ENCODE assay signal across 23 mouse cellular contexts in the genomic region with DNA sequence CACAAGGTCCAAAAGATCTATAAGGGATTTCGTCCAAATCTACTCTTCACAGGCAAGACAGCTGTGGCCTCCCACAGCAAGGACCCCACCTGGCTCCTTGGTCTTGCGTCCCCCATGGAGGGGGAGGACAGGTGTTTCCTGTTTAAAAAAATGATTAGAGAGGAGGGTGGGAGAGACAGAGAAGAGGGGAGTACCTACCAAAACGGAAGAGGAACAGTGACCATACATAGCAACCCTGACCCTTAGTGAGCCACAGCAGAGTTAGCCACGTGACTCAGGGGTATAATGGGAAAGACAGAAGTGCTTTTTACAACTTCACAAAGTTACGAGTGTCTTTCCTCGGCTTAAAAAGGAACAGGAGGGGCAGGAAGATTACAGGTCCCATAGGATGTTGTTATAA. TPM values are rescaled to one million over a fixed set of nuclear protein-coding genes. Genes with fewer than 3 reads are reported as not detected.
DNase-seq lines count a peak whose midpoint lies in the region; ATAC-seq and TF ChIP-seq lines count a peak whose summit lies in the region.
"Had no signal": no experiment of that assay in that cellular context is flagged by ENCODE, and none has a peak within 500 bp of the region (broad histone marks: within the 10 kb centered on the region; RNA-seq: fewer than 3 reads in every experiment).

No protein-coding gene starts in this region.

- H3K9ac ChIP-seq in hindbrain, postnatal 0 days (replicated peaks; ENCODE audit: low read length): no peak overlapping the region
- H3K9ac ChIP-seq: heart, embryonic 13.5 days; liver, embryonic 12.5 days; lung, embryonic 14.5 days; neural tube, embryonic 12.5 days had no signal

- no peak for TF ChIP-seq CTCF in hindbrain, postnatal 0 days (IDR thresholded peaks at IDR 0.05; ENCODE audit: low read depth)

- H3K4me3 ChIP-seq in hindbrain, postnatal 0 days (ENCODE audit: low read length): no peak overlapping the region
- H3K4me3 ChIP-seq: embryonic facial prominence, embryonic 10.5 days; heart, embryonic 13.5 days; liver, embryonic 12.5 days; neural tube, embryonic 12.5 days had no signal

- WGBS in hindbrain, postnatal 0 days: 70% methylated on average over 6 of the region's 6 CpGs

- H3K27ac ChIP-seq in hindbrain, postnatal 0 days: no peak overlapping the region
- H3K27ac ChIP-seq: embryonic facial prominence, embryonic 10.5 days; heart, embryonic 13.5 days; liver, embryonic 12.5 days; neural tube, embryonic 12.5 days; stomach, postnatal 0 days had no signal

- no peak overlapping the region for H3K4me2 ChIP-seq in hindbrain, postnatal 0 days (ENCODE audit: low read depth, low read length)
- H3K4me2 ChIP-seq: heart, embryonic 13.5 days; liver, embryonic 12.5 days; lung, embryonic 14.5 days; midbrain, embryonic 11.5 days; neural tube, embryonic 12.5 days had no signal

- DNase-seq in A20 (ENCODE audit: low read depth, low spot score): peak; percentile 87
- DNase-seq in B cell, adult 2 months: peak; percentile 55 to 58
- DNase-seq in thymus, postnatal 14 days: peak; percentile 48
- no peak for DNase-seq in yolk sac, embryonic 10.5 days (ENCODE audit: low spot score)
- no peak for DNase-seq in hindbrain, postnatal 0 days (ENCODE audit: low spot score)
- DNase-seq in left cerebral cortex, adult 8-10 months (ENCODE audit: low spot score in 2 of 2): no peak
- DNase-seq: adrenal gland, postnatal 14 days; cerebellum, adult 18-20 months; kidney, adult 18-20 months; kidney, postnatal 10 days; lung, embryonic 14.5 days; lung, postnatal 36 days; right cerebral cortex, adult 18-20 months had no signal

- H3K9me3 ChIP-seq in hindbrain, postnatal 0 days (ENCODE audit: low read length): no peaks in the 10 kb centered on the region
- H3K9me3 ChIP-seq: embryonic facial prominence, embryonic 10.5 days; G1E; heart, embryonic 13.5 days; liver, embryonic 12.5 days; neural tube, embryonic 12.5 days had no signal

- no peaks in the 10 kb centered on the region for H3K36me3 ChIP-seq in hindbrain, postnatal 0 days (ENCODE audit: insufficient read depth, low read length)
- H3K36me3 ChIP-seq: embryonic facial prominence, embryonic 10.5 days; G1E; heart, embryonic 13.5 days; liver, embryonic 12.5 days; neural tube, embryonic 12.5 days had no signal

- H3K27me3 ChIP-seq in hindbrain, postnatal 0 days (ENCODE audit: insufficient read depth, low read length): no peaks in the 10 kb centered on the region
- H3K27me3 ChIP-seq: heart, embryonic 13.5 days; liver, embryonic 12.5 days; neural tube, embryonic 12.5 days had no signal

- ATAC-seq in megakaryocyte progenitor cell, adult 5-6 weeks (replicated peaks; ENCODE audit: poor library complexity): peak; percentile 66
- ATAC-seq in hindbrain, postnatal 0 days: no peak
- ATAC-seq: activated CD4-positive, CD25-positive, alpha-beta regulatory T cell, adult 4 months; CD4-positive, CD25-positive, alpha-beta regulatory T cell, adult 4 months; liver, embryonic 12.5 days had no signal

- no peaks in the 10 kb centered on the region for H3K4me1 ChIP-seq in hindbrain, postnatal 0 days (ENCODE audit: insufficient read depth, low read length)
- H3K4me1 ChIP-seq: embryonic facial prominence, embryonic 10.5 days; liver, embryonic 12.5 days; neural tube, embryonic 12.5 days had no signal

RNA-seq across cellular contexts. Expression of a gene that starts 26.8 kb away (rescaled TPM):
- total RNA-seq in megakaryocyte progenitor cell, adult 5-6 weeks (2015): 1.9 and 5.2 TPM in 2 replicates
- total RNA-seq in megakaryocyte progenitor cell, adult 5-6 weeks (2017): 2.5 and 4.2 TPM in 2 replicates
- total RNA-seq in hindbrain, postnatal 0 days (2014; rRNA removed): 13.0 and 17.2 TPM in 2 replicates
- 29.4 and 30.1 TPM in 2 replicates for polyA plus RNA-seq in hindbrain, postnatal 0 days (2015; fragmentation: Nextera tagmentation; extraction: Ambion mirVana)
- 10 to 100 TPM; 27.7 to 32.2 (median 30.5) TPM for total RNA-seq in left cerebral cortex, adult 8-10 months (2022)
- polyA plus RNA-seq: G1E had no signal

Comparison
In these comparisons a context has a peak if more than half of its experiments do, and no peak if none do; other contexts are left out.
1. DNase-seq: peak in A20 (single experiment), B cell, adult 2 months (2 of 2) and thymus, postnatal 14 days (single experiment); none in yolk sac, embryonic 10.5 days (single experiment), hindbrain, postnatal 0 days (single experiment) and left cerebral cortex, adult 8-10 months (0 of 2).